Mouse (Mus musculus): ENCODE results near the gene Lclat1.

DNA sequence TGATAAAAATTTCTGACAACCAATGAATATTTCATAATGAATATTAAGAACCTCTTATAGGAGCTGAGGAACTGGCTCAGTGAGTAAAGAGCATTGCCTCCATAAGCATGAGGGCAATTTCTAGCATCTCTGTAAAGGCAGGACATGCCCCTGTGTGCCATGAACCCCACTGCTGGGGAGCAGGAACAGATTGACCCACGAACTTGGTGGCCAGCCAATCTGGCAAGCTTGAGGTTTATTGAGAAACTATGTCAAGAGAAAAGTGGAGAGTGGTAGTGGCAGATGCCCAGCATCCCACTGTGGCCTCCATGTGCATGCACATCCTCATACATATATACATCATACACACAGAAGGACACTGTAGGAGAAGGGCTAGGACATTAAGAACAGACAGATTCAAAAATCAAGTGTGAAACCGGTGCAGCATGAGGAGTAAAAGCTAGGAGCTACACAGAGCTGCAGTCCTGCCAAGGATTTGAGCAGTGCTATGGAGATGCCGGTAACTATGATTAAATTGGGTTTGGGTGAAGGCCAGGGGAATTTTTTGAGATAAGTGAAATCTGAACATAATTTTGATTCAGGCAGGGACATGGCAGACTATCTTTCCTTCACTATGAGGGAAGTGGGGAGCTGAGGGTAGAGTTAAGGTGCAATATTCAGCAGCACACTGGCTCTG is 129.5 kb downstream of the Lclat1 start:
- TF ChIP-seq CTCF (IDR thresholded peaks at IDR 0.05; ENCODE audit: low read depth, low read length) (no peak), POLR2A (IDR thresholded peaks at IDR 0.05; ENCODE audit: borderline replicate concordance, low read depth, low read length) (no peak)

Data from bone marrow macrophage, adult 2 months (primary cell).